Mouse (Mus musculus) E14TG2a.4 (cell line): ENCODE measurements at regions not wholly inside any gene's neighbourhood (a gene's known extent, or its start where the extent isn't known, plus 50 kb on each side); places are given as distances from the start of the nearest gene placed in this dataset.

ENCODE experiments used
- CTCF ChIP-seq: conservative IDR thresholded peaks from 2 replicates; pipeline ENCODE4 v1.5.1; 2014; ENCODE audit warnings: low read length
- NANOG ChIP-seq: IDR thresholded peaks from 2 replicates; pipeline ENCODE4 v1.6.1; 2014; ENCODE audit warnings: borderline replicate concordance, low read length, mixed read lengths
- POU5F1 ChIP-seq: IDR thresholded peaks from 2 replicates; pipeline ENCODE4 v1.6.1; 2014; ENCODE audit warnings: low read length, borderline replicate concordance

DNA sequence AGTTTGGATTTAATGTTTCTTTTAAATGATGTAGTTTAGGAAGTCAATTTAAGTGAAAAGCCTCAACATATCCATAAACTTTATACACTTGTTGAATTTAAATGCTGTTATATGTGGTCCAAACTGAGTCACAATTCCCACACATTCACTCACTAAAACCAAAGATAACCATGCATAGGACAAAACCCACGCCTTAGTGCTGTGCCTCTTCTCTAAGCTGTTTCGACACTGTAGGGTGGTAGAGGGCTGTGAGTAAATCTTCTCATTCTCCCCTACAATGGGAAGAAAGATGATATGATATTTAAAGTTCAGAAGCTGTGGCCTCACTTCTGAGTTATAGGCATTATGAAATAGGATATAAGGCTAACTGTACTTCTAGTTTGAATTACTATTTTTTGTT lies 682.9 kb upstream of the Zeb2 start:
- TF ChIP-seq CTCF (no peak), NANOG (no peak), POU5F1 (no peak)
